Mouse (Mus musculus): Measurements from ENCODE around the gene Ttll5. TPM values are rescaled to one million over a fixed set of nuclear protein-coding genes. Genes with fewer than 3 reads are reported as not detected.

Gene Ttll5
- polyA plus RNA-seq, 1 experiment from 2014 or later: 15.5 TPM

DNA sequence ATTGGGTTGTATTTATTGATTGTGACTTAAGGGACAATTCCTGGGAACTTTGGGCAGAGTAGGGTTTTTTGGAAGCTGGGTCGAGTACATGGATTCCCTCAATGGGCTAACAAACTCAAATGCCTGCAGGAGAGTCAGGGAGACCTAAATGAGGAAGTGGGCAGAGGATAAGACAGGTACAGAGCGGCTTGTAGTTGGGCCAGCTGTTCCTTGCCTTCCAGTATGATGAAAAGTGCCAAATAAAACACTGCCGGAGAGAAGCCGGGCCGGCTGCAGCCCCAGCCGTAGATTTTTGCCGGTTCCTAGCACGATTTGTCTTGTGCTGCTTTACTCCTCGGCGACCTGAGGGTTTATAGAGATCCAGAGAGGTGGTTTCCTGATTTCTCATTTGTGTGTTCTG is 104.1 kb downstream of the Ttll5 start:
- Histone ChIP-seq H3K4me3 (ENCODE audit: low read length) (no peak overlapping the region), H3K4me2 (ENCODE audit: low read depth, low read length) (no peak overlapping the region), H3K9me3 (replicated peaks; ENCODE audit: control insufficient read depth, low read length) (no peaks in the 10 kb centered on the region), H3K36me3 (ENCODE audit: control insufficient read depth, insufficient read depth) (peaks cover 23% of the 10 kb centered on the region), H3K4me1 (ENCODE audit: control insufficient read depth, insufficient read depth, low read length) (peaks cover 12% of the 10 kb centered on the region), H3K9ac (ENCODE audit: low read length) (no peak overlapping the region), H3K27me3 (ENCODE audit: control insufficient read depth, insufficient read depth, low read length) (no peaks in the 10 kb centered on the region), H3K27ac (ENCODE audit: low read length) (no peak overlapping the region; the same call in 1 of the 2 replicates)
- ATAC-seq (replicated peaks; ENCODE audit: extremely low read depth, insufficient read depth, low FRiP score): no peak
- WGBS: 65% methylated on average over 10 of the region's 10 CpGs

DNA sequence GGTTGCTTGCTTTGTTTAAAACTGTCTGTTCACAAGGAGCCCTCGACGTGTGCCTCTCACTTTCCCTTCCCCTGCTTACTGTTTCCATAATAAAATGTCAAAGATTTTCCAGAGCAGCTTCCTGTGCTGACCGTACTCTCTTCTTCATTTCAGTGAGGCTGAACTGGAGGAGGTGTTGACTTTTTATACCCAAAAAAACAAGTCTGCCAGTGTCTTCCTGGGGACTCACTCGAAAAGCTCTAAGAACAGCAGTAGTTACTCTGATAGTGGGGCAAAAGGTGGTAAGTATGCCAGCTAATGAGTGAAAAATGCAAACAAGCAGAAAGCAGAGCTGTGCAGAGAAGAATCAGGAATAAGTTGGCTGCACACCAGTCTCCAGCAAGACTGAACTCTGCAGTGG is 105.3 kb downstream of the Ttll5 start:
- Histone ChIP-seq H3K4me2 (ENCODE audit: low read depth, low read length) (no peak overlapping the region), H3K27ac (ENCODE audit: low read length) (no peak overlapping the region; the same call in 1 of the 2 replicates), H3K9me3 (replicated peaks; ENCODE audit: control insufficient read depth, low read length) (no peaks in the 10 kb centered on the region), H3K9ac (ENCODE audit: low read length) (no peak overlapping the region), H3K4me1 (ENCODE audit: control insufficient read depth, insufficient read depth, low read length) (peaks cover 12% of the 10 kb centered on the region), H3K36me3 (ENCODE audit: control insufficient read depth, insufficient read depth) (peaks cover 31% of the 10 kb centered on the region), H3K4me3 (ENCODE audit: low read length) (no peak overlapping the region), H3K27me3 (ENCODE audit: control insufficient read depth, insufficient read depth, low read length) (no peaks in the 10 kb centered on the region)
- no peak for ATAC-seq (replicated peaks; ENCODE audit: extremely low read depth, insufficient read depth, low FRiP score)
- WGBS: 39% methylated on average over 4 of the region's 4 CpGs

DNA sequence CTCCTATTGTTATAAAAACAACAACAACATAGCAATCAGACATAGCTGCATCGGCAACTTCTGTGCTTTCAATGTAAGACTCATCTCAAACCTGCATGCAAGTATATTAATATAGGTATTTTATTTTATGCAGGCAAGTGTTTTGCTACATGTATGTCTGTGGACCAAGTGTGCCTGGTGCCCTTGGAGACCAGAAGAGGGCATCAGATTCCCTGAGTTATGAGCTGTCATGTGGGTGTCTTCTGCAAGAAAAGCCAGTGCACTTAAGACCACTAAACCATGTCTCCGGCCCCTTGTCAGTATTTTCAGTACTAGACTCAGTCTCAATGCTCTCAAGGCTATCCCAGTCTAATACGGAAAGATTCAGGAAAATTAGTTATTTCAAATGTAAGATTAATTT is 106.3 kb downstream of the Ttll5 start:
- H3K4me1 ChIP-seq (ENCODE audit: control insufficient read depth, insufficient read depth, low read length): peaks cover 12% of the 10 kb centered on the region
- H3K4me2 ChIP-seq (ENCODE audit: low read depth, low read length): no peak overlapping the region
- 84% methylated on average over 3 of the region's 3 CpGs for WGBS
- no peak overlapping the region for H3K27ac ChIP-seq (ENCODE audit: low read length)
- no peaks in the 10 kb centered on the region for H3K27me3 ChIP-seq (ENCODE audit: control insufficient read depth, insufficient read depth, low read length)
- H3K36me3 ChIP-seq (ENCODE audit: control insufficient read depth, insufficient read depth): peaks cover 29% of the 10 kb centered on the region
- ATAC-seq (replicated peaks; ENCODE audit: extremely low read depth, insufficient read depth, low FRiP score): no peak
- no peak overlapping the region for H3K9ac ChIP-seq (ENCODE audit: low read length)
- H3K9me3 ChIP-seq (replicated peaks; ENCODE audit: control insufficient read depth, low read length): no peaks in the 10 kb centered on the region
- no peak overlapping the region for H3K4me3 ChIP-seq (ENCODE audit: low read length)

DNA sequence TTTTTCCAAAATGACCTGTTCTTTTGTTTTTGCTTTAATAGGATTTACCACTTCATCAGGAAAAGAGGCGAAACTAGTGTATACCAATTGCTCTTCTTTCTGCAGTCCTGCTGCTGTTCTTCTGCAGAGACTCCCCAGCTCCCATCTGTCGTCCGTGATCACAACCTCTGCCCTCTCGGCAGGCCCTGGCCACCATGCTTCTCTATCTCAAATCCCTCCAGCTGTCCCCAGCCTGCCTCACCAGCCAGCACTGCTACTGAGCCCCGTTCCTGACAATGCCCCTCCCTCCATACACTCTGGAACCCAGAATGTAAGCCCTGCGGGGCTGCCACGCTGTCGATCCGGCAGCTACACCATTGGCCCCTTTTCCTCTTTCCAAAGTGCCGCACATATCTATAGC is 108.8 kb downstream of the Ttll5 start:
- H3K27ac ChIP-seq (ENCODE audit: low read length): no peak overlapping the region
- no peak overlapping the region for H3K4me3 ChIP-seq (ENCODE audit: low read length)
- no peak overlapping the region for H3K4me2 ChIP-seq (ENCODE audit: low read depth, low read length)
- H3K4me1 ChIP-seq (ENCODE audit: control insufficient read depth, insufficient read depth, low read length): peaks cover 10% of the 10 kb centered on the region
- H3K27me3 ChIP-seq (ENCODE audit: control insufficient read depth, insufficient read depth, low read length): no peaks in the 10 kb centered on the region
- ATAC-seq (replicated peaks; ENCODE audit: extremely low read depth, insufficient read depth, low FRiP score): no peak
- H3K36me3 ChIP-seq (ENCODE audit: control insufficient read depth, insufficient read depth): peaks cover 30% of the 10 kb centered on the region
- 82% methylated on average over 10 of the region's 10 CpGs for WGBS
- H3K9me3 ChIP-seq (replicated peaks; ENCODE audit: control insufficient read depth, low read length): no peaks in the 10 kb centered on the region
- no peak overlapping the region for H3K9ac ChIP-seq (ENCODE audit: low read length)

DNA sequence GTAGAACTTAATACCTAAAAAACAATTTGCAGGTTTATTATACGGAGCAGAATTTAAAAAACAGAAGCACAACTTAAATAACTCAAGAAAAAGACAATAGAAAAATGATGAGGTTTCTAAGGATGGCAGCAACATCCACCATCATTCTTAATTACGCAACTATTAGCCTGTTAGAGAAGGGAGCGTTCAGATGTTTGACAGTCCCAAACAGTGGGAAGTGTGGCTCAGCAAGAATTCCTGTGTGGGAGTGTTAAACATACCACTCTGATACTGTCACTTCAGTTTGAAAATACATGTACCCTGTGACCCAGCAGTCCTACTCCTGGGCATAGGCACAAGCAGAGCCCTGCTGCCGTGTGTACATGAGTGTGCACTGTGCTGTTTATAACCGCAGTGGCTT is 112.9 kb downstream of the Ttll5 start:
- Histone ChIP-seq H3K9ac (ENCODE audit: low read length) (no peak overlapping the region), H3K36me3 (ENCODE audit: control insufficient read depth, insufficient read depth) (peaks cover 29% of the 10 kb centered on the region), H3K9me3 (replicated peaks; ENCODE audit: control insufficient read depth, low read length) (no peaks in the 10 kb centered on the region), H3K27me3 (ENCODE audit: control insufficient read depth, insufficient read depth, low read length) (no peaks in the 10 kb centered on the region), H3K27ac (ENCODE audit: low read length) (no peak overlapping the region), H3K4me3 (ENCODE audit: low read length) (no peak overlapping the region), H3K4me2 (ENCODE audit: low read depth, low read length) (no peak overlapping the region), H3K4me1 (ENCODE audit: control insufficient read depth, insufficient read depth, low read length) (no peaks in the 10 kb centered on the region)
- 80% methylated on average over 5 of the region's 5 CpGs for WGBS
- no peak for ATAC-seq (replicated peaks; ENCODE audit: extremely low read depth, insufficient read depth, low FRiP score)

DNA sequence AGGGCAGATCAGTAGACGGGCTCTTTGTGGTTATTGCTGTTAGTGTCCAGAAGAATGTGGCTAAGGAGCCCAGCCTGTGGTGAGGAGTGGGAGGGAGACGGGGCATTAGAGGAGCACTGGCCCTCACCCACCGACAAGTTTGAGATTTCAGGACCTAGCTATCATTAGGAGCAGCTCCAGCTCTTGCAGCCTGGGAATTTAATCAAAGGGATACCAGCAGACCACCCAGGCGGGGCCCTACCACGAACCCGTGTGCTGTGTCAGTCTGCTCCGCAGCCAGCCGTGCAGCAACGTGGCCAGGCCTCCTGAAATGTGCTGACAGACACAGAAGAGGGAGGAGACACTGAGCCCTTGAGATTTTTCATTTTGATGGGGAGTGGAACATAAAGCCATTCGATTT is 119.0 kb downstream of the Ttll5 start:
- no peak overlapping the region for H3K4me2 ChIP-seq (ENCODE audit: low read depth, low read length)
- ATAC-seq (replicated peaks; ENCODE audit: extremely low read depth, insufficient read depth, low FRiP score): peak; percentile 52; the same call in 1 of the 2 replicates
- H3K27ac ChIP-seq (ENCODE audit: low read length): no peak overlapping the region
- no peaks in the 10 kb centered on the region for H3K9me3 ChIP-seq (replicated peaks; ENCODE audit: control insufficient read depth, low read length)
- WGBS: 30% methylated on average over 10 of the region's 10 CpGs
- peaks cover 10% of the 10 kb centered on the region for H3K36me3 ChIP-seq (ENCODE audit: control insufficient read depth, insufficient read depth)
- H3K4me1 ChIP-seq (ENCODE audit: control insufficient read depth, insufficient read depth, low read length): peaks cover 14% of the 10 kb centered on the region
- no peak overlapping the region for H3K4me3 ChIP-seq (ENCODE audit: low read length)
- no peak overlapping the region for H3K9ac ChIP-seq (ENCODE audit: low read length)
- H3K27me3 ChIP-seq (ENCODE audit: control insufficient read depth, insufficient read depth, low read length): no peaks in the 10 kb centered on the region

DNA sequence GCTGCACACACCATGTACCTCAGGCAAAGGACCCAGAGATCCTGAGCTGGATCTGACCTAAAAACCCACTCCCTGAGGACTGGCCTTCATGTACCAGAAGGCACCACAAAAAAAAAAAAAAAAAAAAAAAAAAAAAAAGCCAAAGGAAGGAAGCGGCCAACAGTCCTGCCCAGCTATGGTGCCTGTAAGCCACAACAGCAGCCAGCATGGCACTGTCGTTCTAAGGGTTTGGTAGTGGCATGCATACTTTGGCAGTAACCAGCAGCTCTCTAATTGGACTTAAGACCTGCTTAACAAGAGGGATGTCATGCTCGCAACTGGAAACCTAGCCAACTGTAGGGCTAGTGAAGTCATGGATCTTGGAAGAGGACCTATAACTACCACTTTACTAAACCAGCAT is 120.0 kb downstream of the Ttll5 start:
- Histone ChIP-seq H3K9me3 (replicated peaks; ENCODE audit: control insufficient read depth, low read length) (no peaks in the 10 kb centered on the region), H3K4me2 (ENCODE audit: low read depth, low read length) (no peak overlapping the region), H3K27ac (ENCODE audit: low read length) (no peak overlapping the region), H3K9ac (ENCODE audit: low read length) (no peak overlapping the region), H3K36me3 (ENCODE audit: control insufficient read depth, insufficient read depth) (peaks cover 8% of the 10 kb centered on the region), H3K4me3 (ENCODE audit: low read length) (no peak overlapping the region), H3K27me3 (ENCODE audit: control insufficient read depth, insufficient read depth, low read length) (no peaks in the 10 kb centered on the region), H3K4me1 (ENCODE audit: control insufficient read depth, insufficient read depth, low read length) (peaks cover 14% of the 10 kb centered on the region)
- 80% methylated on average over 3 of the region's 3 CpGs for WGBS
- no peak for ATAC-seq (replicated peaks; ENCODE audit: extremely low read depth, insufficient read depth, low FRiP score)

DNA sequence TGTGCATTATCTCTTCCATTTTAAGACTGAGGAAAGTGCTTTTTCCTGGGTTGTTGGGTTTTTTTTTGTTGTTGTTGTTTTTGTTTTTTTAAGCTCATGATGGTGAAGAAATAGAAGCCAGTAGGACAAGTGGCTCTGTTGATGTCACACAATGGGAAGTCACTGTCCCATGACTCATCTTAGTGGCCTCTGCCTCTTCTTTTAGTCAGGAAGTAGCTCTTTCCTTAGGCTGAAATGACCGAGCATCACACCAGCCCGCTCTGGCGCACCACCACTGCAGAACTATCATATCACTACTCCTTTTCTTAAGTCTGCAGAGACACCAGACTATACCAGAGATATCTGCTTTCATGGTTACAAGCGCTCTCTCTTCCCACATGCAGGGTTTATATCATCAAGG is 122.7 kb downstream of the Ttll5 start:
- H3K36me3 ChIP-seq (ENCODE audit: control insufficient read depth, insufficient read depth): peaks cover 5% of the 10 kb centered on the region; the same call in 1 of the 2 replicates
- H3K9me3 ChIP-seq (replicated peaks; ENCODE audit: control insufficient read depth, low read length): peaks cover 3% of the 10 kb centered on the region; the same call in 1 of the 2 replicates
- no peak overlapping the region for H3K4me3 ChIP-seq (ENCODE audit: low read length)
- 84% methylated on average over 4 of the region's 4 CpGs for WGBS
- H3K27ac ChIP-seq (ENCODE audit: low read length): no peak overlapping the region
- peaks cover 14% of the 10 kb centered on the region for H3K4me1 ChIP-seq (ENCODE audit: control insufficient read depth, insufficient read depth, low read length)
- ATAC-seq (replicated peaks; ENCODE audit: extremely low read depth, insufficient read depth, low FRiP score): no peak
- no peak overlapping the region for H3K9ac ChIP-seq (ENCODE audit: low read length)
- H3K4me2 ChIP-seq (ENCODE audit: low read depth, low read length): no peak overlapping the region
- H3K27me3 ChIP-seq (ENCODE audit: control insufficient read depth, insufficient read depth, low read length): no peaks in the 10 kb centered on the region

DNA sequence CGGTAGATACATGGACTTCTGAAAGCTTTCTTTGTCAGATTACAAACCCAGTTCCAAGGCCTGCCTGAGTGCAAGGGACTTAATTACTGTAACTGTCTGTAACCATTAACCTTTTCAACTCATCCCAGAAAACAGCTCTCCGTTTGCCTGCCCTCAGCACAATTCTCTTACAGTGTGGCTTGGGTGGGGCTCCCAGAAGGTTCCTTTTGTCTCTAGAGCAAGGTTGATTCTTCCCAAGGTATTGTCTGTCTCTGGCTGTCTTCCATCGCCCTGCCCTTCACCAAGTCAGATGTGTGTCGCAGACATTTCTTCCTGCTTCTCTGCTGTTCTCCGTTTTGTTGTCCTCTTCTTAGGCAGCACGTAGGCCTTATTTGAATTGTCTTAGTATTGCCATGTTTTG is 125.2 kb downstream of the Ttll5 start:
- Histone ChIP-seq H3K4me3 (ENCODE audit: low read length) (no peak overlapping the region), H3K9me3 (replicated peaks; ENCODE audit: control insufficient read depth, low read length) (peaks cover 3% of the 10 kb centered on the region; the same call in 1 of the 2 replicates), H3K27ac (ENCODE audit: low read length) (no peak overlapping the region), H3K9ac (ENCODE audit: low read length) (no peak overlapping the region), H3K27me3 (ENCODE audit: control insufficient read depth, insufficient read depth, low read length) (no peaks in the 10 kb centered on the region), H3K4me1 (ENCODE audit: control insufficient read depth, insufficient read depth, low read length) (peaks cover 5% of the 10 kb centered on the region; the same call in 1 of the 2 replicates), H3K4me2 (ENCODE audit: low read depth, low read length) (no peak overlapping the region), H3K36me3 (ENCODE audit: control insufficient read depth, insufficient read depth) (peaks cover 11% of the 10 kb centered on the region)
- ATAC-seq (replicated peaks; ENCODE audit: extremely low read depth, insufficient read depth, low FRiP score): no peak
- WGBS: 89% methylated on average over 6 of the region's 6 CpGs

Measured in heart, embryonic 16.5 days (tissue).